Mouse (Mus musculus): ENCODE measurements around the gene Akt1.

Akt1 gene

GRCm38 (mm10) chr12:112688458-112688857 is 13.8 kb upstream of the Akt1 start:
- DNase-seq: no peak

- no peak for DNase-seq
Observed at GRCm38 (mm10) chr12:112683351-112683750, 8.7 kb upstream of the Akt1 start.

GRCm38 (mm10) chr12:112679027-112679996 is 4.6 kb upstream of the Akt1 start:
- DNase-seq: peak; percentile 36 to 72

DNA sequence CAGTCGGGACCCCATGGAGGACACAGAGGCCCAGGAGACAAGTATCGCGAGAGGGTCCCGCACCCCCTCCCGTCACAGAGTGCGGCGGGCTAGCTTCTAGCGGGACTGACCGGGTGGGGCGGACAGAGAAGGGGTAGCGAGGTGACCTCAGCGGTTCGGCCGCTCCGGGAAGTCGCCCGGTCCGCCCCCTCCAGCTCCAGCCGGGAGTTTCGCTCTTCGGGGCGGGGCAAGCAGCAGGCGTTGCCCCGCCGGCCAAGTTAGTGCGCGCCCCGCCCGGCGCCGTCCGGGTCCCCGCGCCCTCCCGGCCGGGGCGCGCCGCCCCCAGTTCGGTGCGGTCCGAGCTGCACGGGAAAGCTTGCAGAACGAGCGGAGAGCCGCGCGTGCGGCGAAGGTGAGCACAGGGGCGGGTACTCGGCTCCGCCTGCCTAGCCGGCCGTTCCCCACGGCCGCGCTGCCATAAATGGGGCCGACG is 3.9 kb upstream of the Akt1 start, which contains the start of gene Zbtb42:
Gene Zbtb42 (plus strand): TSS at position 274 of the 472 bp plus-strand sequence.
- peak; percentile 68 to 86 for DNase-seq

DNA sequence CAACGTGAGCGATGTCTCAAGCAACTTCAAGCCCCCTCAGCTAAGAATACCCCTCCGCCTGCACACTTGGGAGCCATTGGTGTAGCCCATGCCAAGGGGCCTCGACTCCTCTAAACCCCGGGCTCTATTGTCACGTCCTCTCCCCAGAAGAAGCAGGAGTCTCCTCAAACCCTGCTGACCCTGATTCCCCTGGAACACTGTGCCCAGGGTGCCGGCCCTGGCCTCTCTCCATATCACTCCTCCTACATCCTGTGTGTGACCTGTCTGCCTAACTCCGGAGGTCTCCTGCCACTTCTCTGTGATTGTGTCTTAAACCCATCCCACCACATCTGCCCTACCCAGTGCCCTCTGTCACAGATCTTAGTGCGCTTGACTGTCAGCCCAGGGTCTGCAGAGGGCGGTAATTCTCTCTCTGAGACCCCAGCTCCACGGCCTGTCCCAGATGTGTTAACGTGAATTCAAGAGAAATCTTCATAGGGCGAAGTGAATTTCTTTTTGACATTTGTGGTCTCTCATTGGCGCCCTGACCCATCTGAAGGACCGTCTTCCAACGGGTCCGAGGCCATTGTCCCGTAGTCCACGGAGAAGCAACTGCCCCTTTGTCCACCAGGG is 3.4 kb upstream of the Akt1 start:
- no peak for DNase-seq

DNA sequence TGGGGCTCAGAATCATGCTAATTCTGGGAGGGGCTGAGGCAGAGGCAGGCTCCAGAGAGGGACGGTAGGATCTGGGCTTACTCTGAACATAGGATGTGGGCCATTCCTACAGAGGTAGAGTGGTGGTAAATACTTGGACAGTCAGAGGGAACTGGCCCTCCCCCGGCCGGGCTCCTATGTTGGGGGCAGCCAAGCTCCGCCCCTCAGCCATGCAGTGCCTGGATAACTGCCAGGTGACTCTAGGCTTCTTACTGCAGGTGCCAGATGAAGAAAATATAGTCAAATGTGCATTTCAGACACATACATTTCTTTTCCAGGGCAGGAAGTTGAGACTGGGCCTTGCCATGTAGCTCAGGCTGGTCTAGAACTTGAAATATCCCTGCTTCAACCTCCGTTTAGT is 2.4 kb upstream of the Akt1 start:
- DNase-seq: no peak

- DNase-seq: peak; percentile 86 to 91
Observed at GRCm38 (mm10) chr12:112675245-112676035, 756 bp upstream of the Akt1 start.

DNA sequence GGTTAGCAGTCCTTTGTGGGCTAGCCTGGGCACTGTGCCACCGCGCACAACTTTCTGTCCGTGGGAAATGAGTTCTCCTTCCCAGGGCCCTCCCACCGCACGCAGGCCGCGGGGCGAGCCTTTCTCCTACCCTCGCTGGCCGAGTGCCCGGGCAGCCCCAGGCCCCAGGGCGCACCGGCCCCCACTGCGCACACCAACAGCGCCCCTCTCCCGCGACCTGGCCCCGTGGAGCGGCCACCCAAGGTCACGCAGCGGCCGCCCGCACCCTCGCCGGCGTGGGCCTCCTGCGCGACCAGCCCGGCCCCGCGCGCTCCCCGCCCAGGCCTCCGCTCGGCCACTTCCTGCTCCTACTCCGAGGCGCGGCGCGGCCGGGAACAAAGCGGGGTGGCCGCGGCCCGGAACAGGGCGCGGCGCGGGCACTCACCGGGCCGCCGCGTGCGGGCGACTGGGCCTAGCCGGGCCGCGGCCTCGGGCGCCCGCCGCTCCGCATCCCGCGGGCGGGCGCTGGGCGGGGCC is 1.1 kb downstream of the Akt1 start:
- DNase-seq: peak; percentile 48 to 78

GRCm38 (mm10) chr12:112672744-112673575 is 1.7 kb downstream of the Akt1 start:
- DNase-seq: peak in 1 of 2 experiments; percentile 40

DNA sequence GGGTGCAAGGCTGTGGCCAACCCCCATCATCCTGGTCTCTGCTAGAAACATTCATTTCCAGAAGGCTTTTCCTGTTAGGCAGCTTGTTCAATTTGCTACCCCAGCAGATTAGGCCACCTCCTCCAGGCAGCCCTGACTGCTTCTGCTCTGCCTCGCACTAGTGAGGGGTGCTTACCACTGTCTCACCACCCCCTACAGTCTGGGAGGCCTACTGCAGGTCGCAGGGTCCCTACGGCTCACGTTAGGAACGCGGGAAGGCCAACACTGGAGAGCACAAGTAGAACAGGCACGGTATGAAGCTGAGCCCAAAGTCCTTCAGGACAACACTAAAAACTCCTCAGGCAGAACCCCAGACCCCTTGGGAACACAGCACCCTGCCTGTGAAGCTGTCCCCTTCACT is 2.8 kb downstream of the Akt1 start:
- peak in 1 of 2 experiments; percentile 47 for DNase-seq

DNA sequence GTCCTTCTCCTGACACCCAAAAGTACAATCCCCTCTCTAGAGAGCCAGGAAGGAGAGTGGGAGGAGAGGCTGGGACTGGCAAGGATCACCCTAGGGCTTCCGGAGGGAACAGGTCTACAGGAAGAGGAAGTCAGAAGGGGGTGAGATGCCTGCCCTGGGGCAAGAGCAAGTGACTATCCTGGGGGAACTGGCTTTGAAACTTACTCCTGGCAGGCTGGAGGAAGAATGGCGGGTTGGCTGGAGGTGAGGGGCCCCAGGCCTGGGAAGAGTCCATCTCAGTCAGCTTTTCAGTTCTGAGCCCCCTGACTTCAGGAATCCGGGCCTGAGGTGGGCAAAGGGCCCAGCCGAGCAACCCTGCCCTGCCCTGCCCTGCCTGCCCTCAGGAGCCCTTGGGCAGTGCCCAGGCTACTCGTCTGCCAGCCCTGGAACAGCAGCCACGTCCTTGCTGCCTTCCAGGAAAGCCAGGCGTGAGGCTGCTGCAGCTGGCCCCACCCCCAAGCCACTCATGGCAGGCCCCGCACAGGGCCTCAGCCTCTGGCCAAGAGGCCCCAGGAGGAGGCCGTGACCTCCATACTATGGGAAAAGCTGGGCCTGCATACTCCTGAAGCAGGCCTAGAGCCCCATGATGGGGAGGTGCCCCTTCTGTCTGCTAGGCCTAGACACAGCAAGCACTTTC is 3.8 kb downstream of the Akt1 start:
- DNase-seq: peak in 1 of 2 experiments; percentile 59

- DNase-seq: peak; percentile 31 to 50
Observed at GRCm38 (mm10) chr12:112667619-112668297, 6.9 kb downstream of the Akt1 start.

DNA sequence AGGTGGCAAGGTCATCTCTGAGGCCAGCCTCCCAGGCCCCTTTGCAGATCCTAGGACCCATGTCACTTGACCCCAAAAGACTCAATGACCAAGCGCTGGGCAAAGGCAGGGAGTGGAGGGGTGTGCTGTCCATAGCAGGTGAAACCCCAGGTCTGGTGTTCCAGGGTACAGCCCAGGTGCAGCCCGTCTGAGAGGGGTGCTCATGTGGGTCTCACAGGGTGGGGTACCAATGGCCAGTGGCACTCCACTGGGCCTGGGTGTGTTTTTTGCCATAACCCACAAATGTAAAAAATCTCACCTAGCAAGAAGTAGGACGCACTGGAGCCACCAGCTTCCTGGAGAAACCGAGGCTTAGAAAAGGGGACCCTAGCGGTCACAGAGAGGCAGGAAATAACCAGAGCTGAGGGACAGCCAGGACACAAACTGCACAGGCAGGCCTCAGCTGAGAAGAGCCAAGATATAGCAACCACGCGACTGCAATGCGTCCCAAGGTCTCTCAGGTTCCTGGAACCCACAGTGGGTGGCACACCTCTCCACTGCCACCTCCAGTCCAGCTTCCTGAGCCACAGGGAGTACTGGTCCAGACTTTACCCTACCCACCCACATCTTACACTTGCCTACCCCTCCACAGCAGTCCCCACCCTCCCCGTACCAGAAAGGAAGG is 8.7 kb downstream of the Akt1 start:
- no peak for DNase-seq

DNA sequence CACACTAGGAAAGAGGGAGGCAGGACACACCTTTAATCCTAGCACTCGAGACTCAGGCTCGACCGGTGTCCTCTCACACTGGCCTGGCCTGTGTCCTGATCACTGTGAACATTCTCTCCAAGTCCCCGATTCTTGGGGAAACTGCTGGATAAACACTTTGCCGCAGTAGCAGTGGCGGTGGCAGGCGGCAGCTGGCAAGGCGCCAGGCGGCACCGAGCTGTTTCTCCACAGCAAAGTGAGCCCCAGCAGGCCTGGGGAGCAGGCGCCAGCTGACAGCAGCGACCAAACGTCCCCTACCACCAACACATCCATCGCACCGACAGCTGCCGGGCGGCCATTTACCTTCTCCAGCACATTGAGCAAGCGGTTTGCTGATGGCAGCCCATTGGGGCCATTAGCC is 9.2 kb downstream of the Akt1 start:
- peak; percentile 63 to 72 for DNase-seq

DNA sequence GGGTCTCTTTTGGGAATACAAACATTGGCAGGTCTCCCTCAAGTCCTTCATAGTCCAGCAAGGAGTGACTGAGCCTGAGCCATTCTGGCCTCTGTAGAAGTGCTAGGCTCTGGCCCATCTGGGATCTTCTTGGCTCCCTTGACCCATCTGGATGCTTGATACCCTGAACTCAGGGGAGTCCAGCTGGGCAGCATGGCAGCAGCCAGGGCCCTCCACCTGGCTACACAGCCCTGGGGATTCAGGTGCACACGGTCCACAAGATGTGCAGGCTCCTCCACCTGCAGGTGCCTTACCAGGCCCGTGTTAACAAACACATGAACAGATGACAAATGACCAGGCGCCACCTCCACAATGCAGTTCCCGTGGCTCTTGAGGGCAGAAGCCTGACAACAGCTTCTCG is 10.0 kb downstream of the Akt1 start:
- no peak for DNase-seq

- DNase-seq: no peak
Observed at GRCm38 (mm10) chr12:112664124-112664523, 10.6 kb downstream of the Akt1 start.

DNA sequence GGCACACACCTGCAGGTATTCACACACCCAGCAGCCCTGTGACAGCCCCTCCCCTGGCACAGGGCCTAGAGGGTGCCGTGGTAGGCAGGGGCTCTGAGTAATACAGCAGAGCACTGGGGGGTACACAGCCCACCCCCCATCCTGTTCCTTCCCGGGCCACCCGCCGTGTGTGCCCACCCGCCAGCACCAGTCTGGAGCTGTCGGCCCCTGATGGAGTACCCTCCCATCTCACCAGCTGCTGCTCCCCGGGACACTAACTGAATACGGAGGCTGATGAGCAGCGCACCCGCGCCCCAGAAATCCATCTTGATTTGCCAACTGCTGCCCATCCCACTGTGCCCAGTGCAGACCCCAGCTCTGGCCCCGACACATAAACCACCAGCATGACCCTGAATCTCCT is 11.0 kb downstream of the Akt1 start:
- DNase-seq: no peak

- DNase-seq: no peak
Observed at GRCm38 (mm10) chr12:112663303-112663702, 11.4 kb downstream of the Akt1 start.

DNA sequence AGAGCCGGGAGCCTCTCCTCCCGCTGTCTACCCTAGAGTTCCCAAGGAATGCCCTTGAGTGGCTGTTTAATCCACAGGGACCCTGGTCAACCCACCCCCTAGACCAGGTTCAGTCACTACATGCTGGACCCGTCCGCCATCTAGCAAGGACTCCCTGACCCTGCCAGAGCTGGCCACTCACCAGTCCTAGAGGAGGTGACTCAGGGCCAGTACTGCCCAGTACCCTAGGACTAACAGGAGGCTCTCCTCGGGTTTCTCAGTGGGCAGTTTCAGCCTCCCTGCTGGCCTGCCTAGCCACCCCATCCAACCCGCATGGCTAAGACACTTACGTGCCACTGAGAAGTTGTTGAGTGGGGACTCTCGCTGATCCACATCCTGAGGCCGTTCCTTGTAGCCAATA is 12.8 kb downstream of the Akt1 start:
- no peak for DNase-seq

DNA sequence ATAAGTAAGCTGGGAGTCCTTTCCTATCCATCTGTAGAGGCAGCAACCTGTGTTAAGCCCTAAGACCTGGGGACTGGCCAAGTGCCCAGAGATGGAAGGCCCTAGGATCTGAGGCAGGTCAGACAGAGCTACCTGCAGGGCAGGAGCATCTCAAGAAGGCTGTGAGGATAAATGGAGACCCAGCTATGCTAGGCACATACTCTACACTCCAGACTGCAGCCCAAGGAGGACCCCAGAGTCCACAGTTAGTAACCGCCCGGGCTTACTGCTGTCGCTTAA is 13.4 kb downstream of the Akt1 start:
- DNase-seq: no peak

Measured in kidney, postnatal 25 days (tissue).